In genomic region chr11:86585598-86585984, GRCm38 (mm10) we compare ENCODE assay signal across 10 mouse cellular contexts. TPM values are rescaled to one million over a fixed set of nuclear protein-coding genes. Genes with fewer than 3 reads are reported as not detected.
DNase-seq lines count a peak whose midpoint lies in the region; ATAC-seq and TF ChIP-seq lines count a peak whose summit lies in the region.
"Had no signal": no experiment of that assay in that cellular context is flagged by ENCODE, and none has a peak within 500 bp of the region (broad histone marks: within the 10 kb centered on the region; RNA-seq: fewer than 3 reads in every experiment).

No protein-coding gene starts in this region.

- H3K27ac ChIP-seq in intestine, postnatal 0 days (ENCODE audit: low read depth, low read length): peak overlapping the region; percentile 93

- H3K4me3 ChIP-seq in intestine, postnatal 0 days (ENCODE audit: low read depth, low read length): peak overlapping the region; percentile 53

- 6% methylated on average over 3 of the region's 3 CpGs for WGBS in intestine, postnatal 0 days

- no peaks in the 10 kb centered on the region for H3K27me3 ChIP-seq in intestine, postnatal 0 days (replicated peaks; ENCODE audit: control insufficient read depth, insufficient read depth, low read length)

- no peak for ATAC-seq in intestine, postnatal 0 days

- peak; percentile 29 for DNase-seq in kidney, adult 18-20 months
- no peak for DNase-seq in kidney, postnatal 14 days
- peak; percentile 41 for DNase-seq in thymus, postnatal 25 days
- no peak for DNase-seq in thymus, adult 18-20 months
- no peak for DNase-seq in embryo, embryonic 10 days (ENCODE audit: low spot score)
- no peak for DNase-seq in frontal cortex, postnatal 25 days (ENCODE audit: low spot score in 2 of 2)
- no peak for DNase-seq in cerebellum, postnatal 10 days
- DNase-seq: cerebellum, postnatal 36 days; gastrocnemius, postnatal 14 days had no signal

- peak overlapping the region; percentile 59 for H3K4me2 ChIP-seq in intestine, postnatal 0 days (replicated peaks; ENCODE audit: low read depth)

- H3K4me1 ChIP-seq in intestine, postnatal 0 days (replicated peaks; ENCODE audit: control insufficient read depth, insufficient read depth, low read length): no peaks in the 10 kb centered on the region; the same call in 1 of the 2 replicates

- no peak for TF ChIP-seq CTCF in intestine, postnatal 0 days (IDR thresholded peaks at IDR 0.05; ENCODE audit: low read depth)

- H3K9me3 ChIP-seq in intestine, postnatal 0 days (ENCODE audit: control insufficient read depth): no peaks in the 10 kb centered on the region

- peak overlapping the region; percentile 85 for H3K9ac ChIP-seq in intestine, postnatal 0 days (ENCODE audit: low read depth, low read length)

- H3K36me3 ChIP-seq in intestine, postnatal 0 days (ENCODE audit: control insufficient read depth, insufficient read depth): no peaks in the 10 kb centered on the region

RNA-seq across cellular contexts. Expression of gene Tubd1, which starts 40.8 kb away (rescaled TPM):
- polyA plus RNA-seq in intestine, postnatal 0 days (2015; fragmentation: Nextera tagmentation; extraction: Ambion mirVana): 4.7 and 5.9 TPM in 2 replicates

RNA-seq across cellular contexts. Expression of gene Rps6kb1, which starts 41.0 kb away (rescaled TPM):
- 37.9 and 39.9 TPM in 2 replicates for polyA plus RNA-seq in intestine, postnatal 0 days (2015; fragmentation: Nextera tagmentation; extraction: Ambion mirVana)

Comparison
In these comparisons a context has a peak if more than half of its experiments do, and no peak if none do; other contexts are left out.
1. DNase-seq: peak in kidney, adult 18-20 months (single experiment) and thymus, postnatal 25 days (single experiment); none in kidney, postnatal 14 days (single experiment), thymus, adult 18-20 months (0 of 2), embryo, embryonic 10 days (single experiment), frontal cortex, postnatal 25 days (0 of 2) and cerebellum, postnatal 10 days (0 of 2).